21 mouse cellular contexts compared by ENCODE assay signal in genomic region chr4:129375821-129376220, GRCm38 (mm10). TPM values are rescaled to one million over a fixed set of nuclear protein-coding genes. Genes with fewer than 3 reads are reported as not detected.
DNase-seq lines count a peak whose midpoint lies in the region; ATAC-seq and TF ChIP-seq lines count a peak whose summit lies in the region.
"Had no signal": no experiment of that assay in that cellular context is flagged by ENCODE, and none has a peak within 500 bp of the region (broad histone marks: within the 10 kb centered on the region; RNA-seq: fewer than 3 reads in every experiment).

No protein-coding gene starts in this region.

- H3K27ac ChIP-seq in hindbrain, embryonic 13.5 days, result no peak overlapping the region
- no peak overlapping the region for H3K27ac ChIP-seq in hindbrain, embryonic 16.5 days (ENCODE audit: low read depth, low read length)
- H3K27ac ChIP-seq in lung, embryonic 16.5 days (ENCODE audit: low read length), result no peak overlapping the region
- H3K27ac ChIP-seq: heart, adult 2 months; heart, embryonic 15.5 days; left cerebral cortex, adult 2 months; stomach, embryonic 15.5 days had no signal

- no peaks in the 10 kb centered on the region for H3K9me3 ChIP-seq in hindbrain, embryonic 13.5 days
- no peaks in the 10 kb centered on the region for H3K9me3 ChIP-seq in hindbrain, embryonic 16.5 days (ENCODE audit: control insufficient read depth, low read length)
- H3K9me3 ChIP-seq in lung, embryonic 16.5 days (ENCODE audit: control insufficient read depth, low read length), result no peaks in the 10 kb centered on the region
- H3K9me3 ChIP-seq: heart, embryonic 15.5 days; stomach, embryonic 15.5 days had no signal

- peaks cover 18% of the 10 kb centered on the region for H3K4me1 ChIP-seq in hindbrain, embryonic 13.5 days (replicated peaks)
- H3K4me1 ChIP-seq in hindbrain, embryonic 16.5 days (ENCODE audit: control insufficient read depth, insufficient read depth, low read depth, low read length), result peaks cover 12% of the 10 kb centered on the region
- H3K4me1 ChIP-seq in lung, embryonic 16.5 days (replicated peaks; ENCODE audit: control insufficient read depth, insufficient read depth, low read length), result peaks cover 6% of the 10 kb centered on the region; the same call in 1 of the 2 replicates

- no peaks in the 10 kb centered on the region for H3K79me3 ChIP-seq in C2C12 (ENCODE audit: low read depth)

- H3K79me2 ChIP-seq in C2C12 (ENCODE audit: control insufficient read depth, insufficient read depth), result no peaks in the 10 kb centered on the region

- no peak for TF ChIP-seq CTCF in C2C12 (IDR thresholded peaks at IDR 0.05; ENCODE audit: control insufficient read depth, insufficient read depth, insufficient read length)

- H3ac ChIP-seq in C2C12 (ENCODE audit: control insufficient read depth, insufficient read length, low read depth), result no peak overlapping the region

- H3K4me3 ChIP-seq in hindbrain, embryonic 13.5 days, result no peak overlapping the region
- no peak overlapping the region for H3K4me3 ChIP-seq in hindbrain, embryonic 16.5 days (ENCODE audit: low read length)
- no peak overlapping the region for H3K4me3 ChIP-seq in lung, embryonic 16.5 days (ENCODE audit: low read length)
- H3K4me3 ChIP-seq in C2C12 (ENCODE audit: insufficient read depth, poor library complexity, severe bottlenecking), result no peak overlapping the region

- 83% methylated on average over 5 of the region's 5 CpGs for WGBS in hindbrain, embryonic 13.5 days
- WGBS in hindbrain, embryonic 16.5 days, result 71% methylated on average over 5 of the region's 5 CpGs
- 76% methylated on average over 5 of the region's 5 CpGs for WGBS in lung, embryonic 16.5 days

- no peak for ATAC-seq in hindbrain, embryonic 13.5 days (ENCODE audit: low FRiP score)
- ATAC-seq in hindbrain, embryonic 16.5 days, result no peak
- no peak for ATAC-seq in lung, embryonic 16.5 days (ENCODE audit: low read depth)
- ATAC-seq: forebrain, embryonic 14.5 days; inflammation-experienced regulatory T-cells, adult 6 months had no signal

- H3K27me3 ChIP-seq in hindbrain, embryonic 13.5 days, result peaks cover 20% of the 10 kb centered on the region
- H3K27me3 ChIP-seq in hindbrain, embryonic 16.5 days (replicated peaks; ENCODE audit: control insufficient read depth, insufficient read depth, low read length), result no peaks in the 10 kb centered on the region
- H3K27me3 ChIP-seq in lung, embryonic 16.5 days (ENCODE audit: control insufficient read depth, insufficient read depth, low read depth, low read length), result no peaks in the 10 kb centered on the region
- no peaks in the 10 kb centered on the region for H3K27me3 ChIP-seq in C2C12 (ENCODE audit: control insufficient read depth, insufficient read depth, insufficient read length)
- H3K27me3 ChIP-seq: stomach, embryonic 15.5 days had no signal

- H3K4me2 ChIP-seq in hindbrain, embryonic 13.5 days, result peak overlapping the region; percentile 65; the same call in 1 of the 2 replicates
- no peak overlapping the region for H3K4me2 ChIP-seq in hindbrain, embryonic 16.5 days (ENCODE audit: low read length)
- H3K4me2 ChIP-seq in lung, embryonic 16.5 days (ENCODE audit: low read depth, low read length), result peak overlapping the region; percentile 79; the same call in 1 of the 2 replicates

- peak; percentile 37 for DNase-seq in cerebellum, adult 9-10 months
- DNase-seq in cerebellum, postnatal 4 days (ENCODE audit: low spot score in 2 of 2), result no peak
- no peak for DNase-seq in lung, postnatal 4 days
- DNase-seq in adrenal gland, adult 2 months, result no peak
- DNase-seq: gastrocnemius, postnatal 25 days; heart, adult 2 months; kidney, adult 9 months; kidney, postnatal 25 days; left cerebral cortex, postnatal 4 days; liver; lung, postnatal 14 days; right cerebral cortex, postnatal 25 days had no signal

- no peak overlapping the region for H3K9ac ChIP-seq in hindbrain, embryonic 13.5 days
- no peak overlapping the region for H3K9ac ChIP-seq in hindbrain, embryonic 16.5 days (ENCODE audit: low read depth, low read length)
- H3K9ac ChIP-seq in lung, embryonic 16.5 days (ENCODE audit: low read length), result no peak overlapping the region
- H3K9ac ChIP-seq: stomach, embryonic 15.5 days had no signal

- no peaks in the 10 kb centered on the region for H3K36me3 ChIP-seq in hindbrain, embryonic 13.5 days
- H3K36me3 ChIP-seq in hindbrain, embryonic 16.5 days (ENCODE audit: control insufficient read depth, insufficient read depth, low read length), result no peaks in the 10 kb centered on the region
- H3K36me3 ChIP-seq in lung, embryonic 16.5 days (ENCODE audit: control insufficient read depth, insufficient read depth, low read length), result no peaks in the 10 kb centered on the region
- no peaks in the 10 kb centered on the region for H3K36me3 ChIP-seq in C2C12 (ENCODE audit: control insufficient read depth, insufficient read depth)
- H3K36me3 ChIP-seq: heart, embryonic 15.5 days; stomach, embryonic 15.5 days had no signal

TF ChIP-seq in C2C12, 6 proteins besides CTCF, POLR2A, EP300 and RAD21:
- TF ChIP-seq USF1 (IDR thresholded peaks at IDR 0.05; ENCODE audit: low read depth) (no peak), MAX (IDR thresholded peaks at IDR 0.05) (no peak), MYOG (IDR thresholded peaks at IDR 0.05; ENCODE audit: control insufficient read depth, extremely low read depth, insufficient read length) (no peak), FOSL1 (IDR thresholded peaks at IDR 0.05; ENCODE audit: insufficient read depth, low read length, poor library complexity, severe bottlenecking) (no peak), MYOD1 (IDR thresholded peaks at IDR 0.05; ENCODE audit: control insufficient read depth, insufficient read length, low read depth) (peak; percentile 2), CEBPB (IDR thresholded peaks at IDR 0.05; ENCODE audit: low read depth) (no peak)

RNA-seq across cellular contexts. Expression of gene Zbtb8a, which starts 2.1 kb away (rescaled TPM):
- 18.9 and 20.7 TPM in 2 replicates for polyA plus RNA-seq in hindbrain, embryonic 13.5 days (2015; fragmentation: Nextera tagmentation; extraction: Ambion mirVana)
- polyA plus RNA-seq in hindbrain, embryonic 16.5 days (2015; fragmentation: Nextera tagmentation; extraction: Ambion mirVana), result 21.7 and 22.0 TPM in 2 replicates
- polyA plus RNA-seq in lung, embryonic 16.5 days (2015; fragmentation: Nextera tagmentation; extraction: Ambion mirVana), result 21.7 and 22.0 TPM in 2 replicates
- 4.6 TPM for polyA plus RNA-seq in C2C12 (2012; fragmentation: generic; extraction: Trizol)
- total RNA-seq in adrenal gland, adult 2 months (2021), result 1 to 10 TPM; 6.1 to 6.4 TPM
- 2.4 and 2.7 TPM in 2 replicates for polyA plus RNA-seq in adrenal gland, adult 2 months (2012; rRNA removed)

RNA-seq across cellular contexts. Expression of gene Zbtb8os, which starts 40.3 kb away (rescaled TPM):
- polyA plus RNA-seq in hindbrain, embryonic 13.5 days (2015; fragmentation: Nextera tagmentation; extraction: Ambion mirVana), result 26.8 and 28.8 TPM in 2 replicates
- 15.1 and 21.3 TPM in 2 replicates for polyA plus RNA-seq in hindbrain, embryonic 16.5 days (2015; fragmentation: Nextera tagmentation; extraction: Ambion mirVana)
- 45.5 and 47.3 TPM in 2 replicates for polyA plus RNA-seq in lung, embryonic 16.5 days (2015; fragmentation: Nextera tagmentation; extraction: Ambion mirVana)
- polyA plus RNA-seq in C2C12 (2012; fragmentation: generic; extraction: Trizol), result 31.2 TPM
- total RNA-seq in adrenal gland, adult 2 months (2021), result 10 to 100 TPM; 42.7 to 48.4 TPM
- 4.1 and 5.3 TPM in 2 replicates for polyA plus RNA-seq in adrenal gland, adult 2 months (2012; rRNA removed)

RNA-seq across cellular contexts. Expression of gene Rbbp4, which starts 40.7 kb away (rescaled TPM):
- 366 and 373 TPM in 2 replicates for polyA plus RNA-seq in hindbrain, embryonic 13.5 days (2015; fragmentation: Nextera tagmentation; extraction: Ambion mirVana)
- polyA plus RNA-seq in hindbrain, embryonic 16.5 days (2015; fragmentation: Nextera tagmentation; extraction: Ambion mirVana), result 238 and 242 TPM in 2 replicates
- polyA plus RNA-seq in lung, embryonic 16.5 days (2015; fragmentation: Nextera tagmentation; extraction: Ambion mirVana), result 356 and 390 TPM in 2 replicates
- 195 TPM for polyA plus RNA-seq in C2C12 (2012; fragmentation: generic; extraction: Trizol)
- 100 to 1,000 TPM; 116 to 144 TPM for total RNA-seq in adrenal gland, adult 2 months (2021)
- 9.7 and 10.4 TPM in 2 replicates for polyA plus RNA-seq in adrenal gland, adult 2 months (2012; rRNA removed)

Comparison
In these comparisons a context has a peak if more than half of its experiments do, and no peak if none do; other contexts are left out.
1. RNA of gene Rbbp4, which starts 40.7 kb away (polyA plus RNA-seq): 356 to 390 TPM in lung, embryonic 16.5 days, 366 to 373 TPM in hindbrain, embryonic 13.5 days, 238 to 242 TPM in hindbrain, embryonic 16.5 days and 195 TPM in C2C12 (single experiment); 9.7 to 10.4 TPM in adrenal gland, adult 2 months; every median in the first group is over 10 times any median in the second.